In the genomic region with DNA sequence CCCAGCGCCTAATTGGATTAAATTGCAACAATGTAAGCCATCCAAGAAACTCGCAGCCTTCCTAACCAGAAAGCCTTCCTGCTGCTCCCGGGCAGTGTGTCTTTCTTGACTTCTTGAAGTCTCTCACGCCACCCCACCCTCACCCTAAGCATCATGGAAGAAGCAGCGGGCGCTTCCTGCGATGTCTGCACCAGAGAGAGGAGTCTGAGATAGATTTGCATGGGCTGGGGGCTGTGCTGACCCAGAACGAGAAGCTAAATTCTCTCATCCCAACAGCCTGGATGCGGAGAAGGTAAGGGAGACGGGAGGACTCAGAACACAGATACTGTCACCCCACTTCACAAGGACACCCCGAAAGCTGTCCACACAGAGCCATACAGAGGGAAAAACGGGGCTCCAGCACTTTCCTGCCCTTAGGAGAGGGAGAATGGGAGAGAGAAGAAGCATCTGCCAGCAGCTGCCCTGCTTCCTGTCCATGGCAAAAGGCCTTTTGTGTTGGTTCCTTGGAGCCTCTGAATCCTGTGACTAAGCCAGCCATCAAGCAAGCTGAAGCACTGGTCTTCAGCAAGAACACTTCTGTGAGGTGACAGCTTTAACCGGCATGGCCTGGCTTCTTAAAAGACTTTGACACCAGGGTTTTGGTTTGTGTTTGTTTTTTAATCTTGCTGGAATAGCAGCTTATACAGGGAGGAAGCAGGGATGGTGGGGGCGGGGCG, we compare ENCODE assay signal across 13 mouse cellular contexts. TPM values are rescaled to one million over a fixed set of nuclear protein-coding genes. Genes with fewer than 3 reads are reported as not detected.
A peak's percentile ranks its signal among the peaks of the same experiment; 100 is the strongest.
DNase-seq lines count a peak whose midpoint lies in the region; ATAC-seq and TF ChIP-seq lines count a peak whose summit lies in the region.
"Had no signal": no experiment of that assay in that cellular context is flagged by ENCODE, and none has a peak within 500 bp of the region (broad histone marks: within the 10 kb centered on the region; RNA-seq: fewer than 3 reads in every experiment).

No protein-coding gene starts in this region.

- H3K4me2 ChIP-seq in forebrain, embryonic 16.5 days (ENCODE audit: low read length) = no peak overlapping the region
- H3K4me2 ChIP-seq in embryonic facial prominence, embryonic 13.5 days = peak overlapping the region; percentile 50; the same call in 1 of the 2 replicates
- H3K4me2 ChIP-seq in midbrain, embryonic 11.5 days = peak overlapping the region; percentile 42

- 54% methylated on average over 15 of the region's 15 CpGs for WGBS in forebrain, embryonic 10.5 days
- 49% methylated on average over 15 of the region's 15 CpGs for WGBS in forebrain, embryonic 16.5 days
- 60% methylated on average over 15 of the region's 15 CpGs for WGBS in embryonic facial prominence, embryonic 13.5 days
- WGBS in midbrain, embryonic 11.5 days = 37% methylated on average over 15 of the region's 15 CpGs

- no peaks in the 10 kb centered on the region for H3K9me3 ChIP-seq in forebrain, embryonic 10.5 days
- no peaks in the 10 kb centered on the region for H3K9me3 ChIP-seq in forebrain, embryonic 16.5 days (ENCODE audit: control insufficient read depth, low read length)
- no peaks in the 10 kb centered on the region for H3K9me3 ChIP-seq in embryonic facial prominence, embryonic 13.5 days
- H3K9me3 ChIP-seq in midbrain, embryonic 11.5 days (ENCODE audit: control insufficient read depth, low read length) = no peaks in the 10 kb centered on the region
- H3K9me3 ChIP-seq: limb, embryonic 12.5 days; stomach, embryonic 15.5 days had no signal

- H3K4me3 ChIP-seq in forebrain, embryonic 10.5 days = peak overlapping the region; percentile 28
- no peak overlapping the region for H3K4me3 ChIP-seq in forebrain, embryonic 16.5 days (replicated peaks; ENCODE audit: low read length)
- H3K4me3 ChIP-seq in layer of hippocampus, adult 2 months = no peak overlapping the region
- 0 out of 2 replicates have a peak overlapping the region, but pooled peaks have one; percentile 12 for H3K4me3 ChIP-seq in embryonic facial prominence, embryonic 13.5 days
- no peak overlapping the region; the same call in 1 of the 2 replicates for H3K4me3 ChIP-seq in midbrain, embryonic 11.5 days (ENCODE audit: low read depth, low read length)
- H3K4me3 ChIP-seq: limb, embryonic 12.5 days; megakaryocyte, embryonic 14.5 days; stomach, embryonic 15.5 days had no signal

- no peak overlapping the region for H3K9ac ChIP-seq in forebrain, embryonic 16.5 days (replicated peaks; ENCODE audit: low read depth, low read length)
- no peak overlapping the region for H3K9ac ChIP-seq in embryonic facial prominence, embryonic 13.5 days
- H3K9ac ChIP-seq in midbrain, embryonic 11.5 days (ENCODE audit: low read length) = no peak overlapping the region
- H3K9ac ChIP-seq: limb, embryonic 12.5 days; stomach, embryonic 15.5 days had no signal

- peaks cover 27% of the 10 kb centered on the region for H3K27me3 ChIP-seq in forebrain, embryonic 10.5 days (ENCODE audit: poor library complexity, severe bottlenecking)
- 0 out of 2 replicates have a peak, but pooled peaks cover 4% of the 10 kb centered on the region for H3K27me3 ChIP-seq in forebrain, embryonic 16.5 days (replicated peaks; ENCODE audit: control insufficient read depth, insufficient read depth, low read length)
- H3K27me3 ChIP-seq in embryonic facial prominence, embryonic 13.5 days = 0 out of 2 replicates have a peak, but pooled peaks cover 6% of the 10 kb centered on the region
- H3K27me3 ChIP-seq in midbrain, embryonic 11.5 days (ENCODE audit: control insufficient read depth, insufficient read depth, low read length) = no peaks in the 10 kb centered on the region
- H3K27me3 ChIP-seq: Patski; stomach, embryonic 15.5 days had no signal

- no peak for TF ChIP-seq CTCF in layer of hippocampus, adult 2 months (conservative IDR thresholded peaks at IDR 0.05)

- no peak overlapping the region; the same call in 1 of the 2 replicates for H3K27ac ChIP-seq in forebrain, embryonic 10.5 days
- no peak overlapping the region for H3K27ac ChIP-seq in forebrain, embryonic 16.5 days (ENCODE audit: low read length)
- H3K27ac ChIP-seq in layer of hippocampus, adult 2 months = peak overlapping the region; percentile 84
- H3K27ac ChIP-seq in embryonic facial prominence, embryonic 13.5 days = no peak overlapping the region
- H3K27ac ChIP-seq in midbrain, embryonic 11.5 days (ENCODE audit: low read depth, low read length) = no peak overlapping the region
- H3K27ac ChIP-seq: limb, embryonic 12.5 days; stomach, embryonic 15.5 days had no signal

- no peak for DNase-seq in forebrain, embryonic 10.5 days (ENCODE audit: extremely low spot score, low spot score)
- no peak for DNase-seq in layer of hippocampus, adult 2 months (ENCODE audit: low spot score in 2 of 2)
- DNase-seq in layer of hippocampus, adult 8-10 months (ENCODE audit: low spot score in 2 of 2) = no peak
- DNase-seq in midbrain, embryonic 11.5 days (ENCODE audit: low spot score, missing footprints) = peak; percentile 92
- DNase-seq in cerebellum, postnatal 36 days = no peak
- DNase-seq in right cerebral cortex, postnatal 14 days = no peak

- ATAC-seq in forebrain, embryonic 16.5 days = no peak
- ATAC-seq in embryonic facial prominence, embryonic 13.5 days (ENCODE audit: insufficient number of reproducible peaks, insufficient read depth, low FRiP score, low TSS enrichment, low read depth) = no peak
- ATAC-seq in midbrain, embryonic 11.5 days (ENCODE audit: low FRiP score) = peak; percentile 63
- ATAC-seq: Patski had no signal

- H3K4me1 ChIP-seq in forebrain, embryonic 10.5 days = peaks cover 29% of the 10 kb centered on the region
- H3K4me1 ChIP-seq in forebrain, embryonic 16.5 days (replicated peaks; ENCODE audit: control insufficient read depth, insufficient read depth, low read length) = peaks cover 6% of the 10 kb centered on the region; the same call in 1 of the 2 replicates
- H3K4me1 ChIP-seq in embryonic facial prominence, embryonic 13.5 days = peaks cover 24% of the 10 kb centered on the region
- peaks cover 10% of the 10 kb centered on the region for H3K4me1 ChIP-seq in midbrain, embryonic 11.5 days (ENCODE audit: control insufficient read depth, insufficient read depth, low read length)
- H3K4me1 ChIP-seq: limb, embryonic 12.5 days had no signal

- no peaks in the 10 kb centered on the region for H3K36me3 ChIP-seq in forebrain, embryonic 10.5 days (replicated peaks)
- no peaks in the 10 kb centered on the region for H3K36me3 ChIP-seq in forebrain, embryonic 16.5 days (ENCODE audit: control insufficient read depth, insufficient read depth)
- H3K36me3 ChIP-seq in embryonic facial prominence, embryonic 13.5 days = no peaks in the 10 kb centered on the region
- no peaks in the 10 kb centered on the region for H3K36me3 ChIP-seq in midbrain, embryonic 11.5 days (ENCODE audit: control insufficient read depth, insufficient read depth, low read length)
- H3K36me3 ChIP-seq: limb, embryonic 12.5 days; stomach, embryonic 15.5 days had no signal

RNA-seq across cellular contexts. Expression of a gene that starts 41.4 kb away (rescaled TPM):
- not detected in 2 replicates for polyA plus RNA-seq in forebrain, embryonic 10.5 days (2016; fragmentation: Nextera tagmentation; extraction: Ambion mirVana)
- polyA plus RNA-seq in forebrain, embryonic 16.5 days (2015; fragmentation: Nextera tagmentation; extraction: Ambion mirVana) = not detected in 2 replicates
- not detected for total RNA-seq in layer of hippocampus, adult 2 months (2021)
- total RNA-seq in layer of hippocampus, adult 8-10 months (2022) = not detected
- polyA plus RNA-seq in embryonic facial prominence, embryonic 13.5 days (2015; fragmentation: Nextera tagmentation; extraction: Ambion mirVana) = not detected in 2 replicates
- not detected in 2 replicates for polyA plus RNA-seq in midbrain, embryonic 11.5 days (2014; fragmentation: Nextera tagmentation; extraction: Ambion mirVana)
- polyA plus RNA-seq: C2C12; limb, embryonic 12.5 days; Patski; stomach, embryonic 15.5 days had no signal

Comparison
In these comparisons a context has a peak if more than half of its experiments do, and no peak if none do; other contexts are left out.
1. H3K4me3 ChIP-seq: peak in forebrain, embryonic 10.5 days (single experiment) and embryonic facial prominence, embryonic 13.5 days (single experiment); none in forebrain, embryonic 16.5 days (single experiment), layer of hippocampus, adult 2 months (single experiment) and midbrain, embryonic 11.5 days (single experiment).